In the genomic region with DNA sequence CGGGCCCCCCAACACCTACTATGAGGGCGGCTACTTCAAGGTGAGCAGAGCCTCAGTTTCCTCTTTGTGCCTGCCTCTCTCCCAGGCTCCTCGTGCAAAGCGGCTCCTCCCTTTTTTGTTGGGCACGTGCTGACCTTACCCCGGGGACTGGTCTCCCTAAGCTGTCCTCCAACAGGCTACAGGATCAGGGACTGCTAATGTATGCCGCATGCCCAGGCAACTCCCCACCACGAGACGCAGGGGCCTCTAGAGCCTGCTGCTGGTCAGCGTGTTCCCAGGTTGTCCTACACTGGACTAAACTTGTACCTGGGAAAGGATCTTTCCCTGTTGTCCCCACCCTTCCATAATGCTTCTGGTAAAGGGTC, we compare ENCODE assay signal across 8 mouse cellular contexts. TPM values are rescaled to one million over a fixed set of nuclear protein-coding genes. Genes with fewer than 3 reads are reported as not detected.
A peak's percentile ranks its signal among the peaks of the same experiment; 100 is the strongest.
DNase-seq lines count a peak whose midpoint lies in the region; ATAC-seq and TF ChIP-seq lines count a peak whose summit lies in the region.

No protein-coding gene starts in this region.

- no peak for ATAC-seq in embryonic facial prominence, embryonic 15.5 days (ENCODE audit: insufficient number of reproducible peaks, low FRiP score, low TSS enrichment, low read depth)
- ATAC-seq in intestine, postnatal 0 days: 0 out of 2 replicates have a peak, but pooled peaks have one; percentile 2
- ATAC-seq in midbrain, embryonic 11.5 days (ENCODE audit: low FRiP score): peak; percentile 6

- H3K9me3 ChIP-seq in heart, embryonic 10.5 days: no peaks in the 10 kb centered on the region
- H3K9me3 ChIP-seq in ES-Bruce4 (replicated peaks; ENCODE audit: control insufficient read depth, insufficient read depth, low read length, poor library complexity, severe bottlenecking): no peaks in the 10 kb centered on the region
- H3K9me3 ChIP-seq in embryonic facial prominence, embryonic 15.5 days (replicated peaks): no peaks in the 10 kb centered on the region
- no peaks in the 10 kb centered on the region for H3K9me3 ChIP-seq in intestine, postnatal 0 days (ENCODE audit: control insufficient read depth)
- H3K9me3 ChIP-seq in midbrain, embryonic 11.5 days (ENCODE audit: control insufficient read depth, low read length): no peaks in the 10 kb centered on the region

- H3K4me2 ChIP-seq in embryonic facial prominence, embryonic 15.5 days (replicated peaks): peak overlapping the region; percentile 88
- peak overlapping the region; percentile 86 for H3K4me2 ChIP-seq in intestine, postnatal 0 days (replicated peaks; ENCODE audit: low read depth)
- H3K4me2 ChIP-seq in midbrain, embryonic 11.5 days: peak overlapping the region; percentile 53

- under 1% methylated on average over 10 of the region's 10 CpGs for WGBS in heart, embryonic 10.5 days
- 0% methylated on average over 10 of the region's 10 CpGs for WGBS in embryonic facial prominence, embryonic 15.5 days
- WGBS in intestine, postnatal 0 days: 0% methylated on average over 10 of the region's 10 CpGs
- 0% methylated on average over 10 of the region's 10 CpGs for WGBS in midbrain, embryonic 11.5 days

- peak overlapping the region; percentile 90 for H3K27ac ChIP-seq in heart, embryonic 10.5 days
- peak overlapping the region; percentile 52 for H3K27ac ChIP-seq in ES-Bruce4 (ENCODE audit: insufficient read depth, low read length)
- peak overlapping the region; percentile 78 for H3K27ac ChIP-seq in embryonic facial prominence, embryonic 15.5 days (replicated peaks)
- H3K27ac ChIP-seq in intestine, postnatal 0 days (ENCODE audit: low read depth, low read length): peak overlapping the region; percentile 76
- H3K27ac ChIP-seq in midbrain, embryonic 11.5 days (ENCODE audit: low read depth, low read length): no peak overlapping the region; the same call in 1 of the 2 replicates

- H3K9ac ChIP-seq in ES-Bruce4 (ENCODE audit: low read depth, poor library complexity, severe bottlenecking): peak overlapping the region; percentile 83
- peak overlapping the region; percentile 77 for H3K9ac ChIP-seq in embryonic facial prominence, embryonic 15.5 days
- H3K9ac ChIP-seq in intestine, postnatal 0 days (ENCODE audit: low read depth, low read length): peak overlapping the region; percentile 82
- peak overlapping the region; percentile 78 for H3K9ac ChIP-seq in midbrain, embryonic 11.5 days (ENCODE audit: low read length)

- peak; percentile 84 for DNase-seq in heart, embryonic 10.5 days (ENCODE audit: low spot score)
- no peak for DNase-seq in heart, adult 8-10 months (ENCODE audit: low spot score)
- DNase-seq in midbrain, embryonic 11.5 days (ENCODE audit: low spot score, missing footprints): peak; percentile 90
- peak; percentile 36 to 61 for DNase-seq in thymus, postnatal 36 days
- DNase-seq in urinary bladder, postnatal 36 days (ENCODE audit: low spot score in 2 of 2): no peak

- H3K4me1 ChIP-seq in heart, embryonic 10.5 days: peaks cover 49% of the 10 kb centered on the region
- peaks cover 1% of the 10 kb centered on the region for H3K4me1 ChIP-seq in ES-Bruce4 (ENCODE audit: control insufficient read depth, insufficient read depth, low read length)
- peaks cover 21% of the 10 kb centered on the region for H3K4me1 ChIP-seq in embryonic facial prominence, embryonic 15.5 days
- no peaks in the 10 kb centered on the region; the same call in 1 of the 2 replicates for H3K4me1 ChIP-seq in intestine, postnatal 0 days (replicated peaks; ENCODE audit: control insufficient read depth, insufficient read depth, low read length)
- H3K4me1 ChIP-seq in midbrain, embryonic 11.5 days (ENCODE audit: control insufficient read depth, insufficient read depth, low read length): peaks cover 17% of the 10 kb centered on the region

- H3K4me3 ChIP-seq in heart, embryonic 10.5 days: peak overlapping the region; percentile 85
- peak overlapping the region; percentile 93 for H3K4me3 ChIP-seq in ES-Bruce4 (ENCODE audit: low read depth, low read length)
- H3K4me3 ChIP-seq in embryonic facial prominence, embryonic 15.5 days (replicated peaks): peak overlapping the region; percentile 83
- H3K4me3 ChIP-seq in intestine, postnatal 0 days (ENCODE audit: low read depth, low read length): peak overlapping the region; percentile 72
- H3K4me3 ChIP-seq in midbrain, embryonic 11.5 days (ENCODE audit: low read depth, low read length): peak overlapping the region; percentile 83

- peaks cover 38% of the 10 kb centered on the region for H3K36me3 ChIP-seq in heart, embryonic 10.5 days
- H3K36me3 ChIP-seq in ES-Bruce4 (ENCODE audit: control insufficient read depth, insufficient read depth, low read length, poor library complexity, severe bottlenecking): peaks cover 36% of the 10 kb centered on the region
- H3K36me3 ChIP-seq in embryonic facial prominence, embryonic 15.5 days: peaks cover 35% of the 10 kb centered on the region
- H3K36me3 ChIP-seq in intestine, postnatal 0 days (ENCODE audit: control insufficient read depth, insufficient read depth): peaks cover 33% of the 10 kb centered on the region
- peaks cover 22% of the 10 kb centered on the region for H3K36me3 ChIP-seq in midbrain, embryonic 11.5 days (ENCODE audit: control insufficient read depth, insufficient read depth, low read length)

- TF ChIP-seq CTCF in ES-Bruce4 (IDR thresholded peaks at IDR 0.05; ENCODE audit: low read depth, low read length): no peak
- no peak for TF ChIP-seq CTCF in intestine, postnatal 0 days (IDR thresholded peaks at IDR 0.05; ENCODE audit: low read depth)

- TF ChIP-seq POLR2A in ES-Bruce4 (IDR thresholded peaks at IDR 0.05; ENCODE audit: insufficient read depth, low read length): no peak

- no peak for TF ChIP-seq EP300 in ES-Bruce4 (IDR thresholded peaks at IDR 0.05; ENCODE audit: insufficient read depth, low read depth, low read length)

- no peaks in the 10 kb centered on the region; the same call in 1 of the 2 replicates for H3K27me3 ChIP-seq in heart, embryonic 10.5 days (ENCODE audit: insufficient read depth, poor library complexity, severe bottlenecking)
- no peaks in the 10 kb centered on the region for H3K27me3 ChIP-seq in ES-Bruce4 (ENCODE audit: control insufficient read depth, insufficient read depth, low read length, poor library complexity, severe bottlenecking)
- H3K27me3 ChIP-seq in embryonic facial prominence, embryonic 15.5 days: no peaks in the 10 kb centered on the region
- H3K27me3 ChIP-seq in intestine, postnatal 0 days (replicated peaks; ENCODE audit: control insufficient read depth, insufficient read depth, low read length): no peaks in the 10 kb centered on the region
- no peaks in the 10 kb centered on the region for H3K27me3 ChIP-seq in midbrain, embryonic 11.5 days (ENCODE audit: control insufficient read depth, insufficient read depth, low read length)

RNA-seq across cellular contexts. Expression of gene Cdc34, which starts 0.5 kb away (rescaled TPM):
- polyA plus RNA-seq in heart, embryonic 10.5 days (2016; fragmentation: Nextera tagmentation; extraction: Ambion mirVana): 188 and 215 TPM in 2 replicates
- total RNA-seq in heart, adult 8-10 months (2022): 100 to 1,000 TPM; 201 to 230 (median 213) TPM
- 299 and 319 TPM in 2 replicates for polyA plus RNA-seq in ES-Bruce4 (2011; ENCODE audit: insufficient read depth, insufficient read length, low read depth, missing spikeins)
- polyA plus RNA-seq in embryonic facial prominence, embryonic 15.5 days (2015; fragmentation: Nextera tagmentation; extraction: Ambion mirVana): 94.8 and 96.8 TPM in 2 replicates
- polyA plus RNA-seq in intestine, postnatal 0 days (2015; fragmentation: Nextera tagmentation; extraction: Ambion mirVana): 88.0 and 89.6 TPM in 2 replicates
- polyA plus RNA-seq in midbrain, embryonic 11.5 days (2014; fragmentation: Nextera tagmentation; extraction: Ambion mirVana): 149 and 178 TPM in 2 replicates

RNA-seq across cellular contexts. Expression of gene Gzmm, which starts 6.3 kb away (rescaled TPM):
- 0.46 and 0.54 TPM in 2 replicates for polyA plus RNA-seq in heart, embryonic 10.5 days (2016; fragmentation: Nextera tagmentation; extraction: Ambion mirVana)
- total RNA-seq in heart, adult 8-10 months (2022): 1 to 10 TPM; 7.6 to 9.0 (median 8.3) TPM
- polyA plus RNA-seq in ES-Bruce4 (2011; ENCODE audit: insufficient read depth, insufficient read length, low read depth, missing spikeins): 2.8 and 3.6 TPM in 2 replicates
- 0.89 and 1.5 TPM in 2 replicates for polyA plus RNA-seq in embryonic facial prominence, embryonic 15.5 days (2015; fragmentation: Nextera tagmentation; extraction: Ambion mirVana)
- polyA plus RNA-seq in intestine, postnatal 0 days (2015; fragmentation: Nextera tagmentation; extraction: Ambion mirVana): 0.16 and 0.26 TPM in 2 replicates
- 0.27 and 0.58 TPM in 2 replicates for polyA plus RNA-seq in midbrain, embryonic 11.5 days (2014; fragmentation: Nextera tagmentation; extraction: Ambion mirVana)

RNA-seq across cellular contexts. Expression of gene Tpgs1, which starts 13.4 kb away (rescaled TPM):
- polyA plus RNA-seq in heart, embryonic 10.5 days (2016; fragmentation: Nextera tagmentation; extraction: Ambion mirVana): 52.3 and 59.4 TPM in 2 replicates
- total RNA-seq in heart, adult 8-10 months (2022): 10 to 100 TPM; 14.5 to 20.0 (median 16.9) TPM
- 11.3 and 14.5 TPM in 2 replicates for polyA plus RNA-seq in ES-Bruce4 (2011; ENCODE audit: insufficient read depth, insufficient read length, low read depth, missing spikeins)
- 62.4 and 63.6 TPM in 2 replicates for polyA plus RNA-seq in embryonic facial prominence, embryonic 15.5 days (2015; fragmentation: Nextera tagmentation; extraction: Ambion mirVana)
- polyA plus RNA-seq in intestine, postnatal 0 days (2015; fragmentation: Nextera tagmentation; extraction: Ambion mirVana): 47.6 and 48.5 TPM in 2 replicates
- 65.5 and 69.6 TPM in 2 replicates for polyA plus RNA-seq in midbrain, embryonic 11.5 days (2014; fragmentation: Nextera tagmentation; extraction: Ambion mirVana)

RNA-seq across cellular contexts. Expression of gene Madcam1, which starts 18.2 kb away (rescaled TPM):
- polyA plus RNA-seq in heart, embryonic 10.5 days (2016; fragmentation: Nextera tagmentation; extraction: Ambion mirVana): 0.38 and 1.3 TPM in 2 replicates
- not detected for total RNA-seq in heart, adult 8-10 months (2022)
- polyA plus RNA-seq in ES-Bruce4 (2011; ENCODE audit: insufficient read depth, insufficient read length, low read depth, missing spikeins): 1.9 and 2.6 TPM in 2 replicates
- 8.4 and 9.1 TPM in 2 replicates for polyA plus RNA-seq in embryonic facial prominence, embryonic 15.5 days (2015; fragmentation: Nextera tagmentation; extraction: Ambion mirVana)
- polyA plus RNA-seq in intestine, postnatal 0 days (2015; fragmentation: Nextera tagmentation; extraction: Ambion mirVana): 15.6 and 16.9 TPM in 2 replicates
- 1.2 and 1.4 TPM in 2 replicates for polyA plus RNA-seq in midbrain, embryonic 11.5 days (2014; fragmentation: Nextera tagmentation; extraction: Ambion mirVana)

RNA-seq across cellular contexts. Expression of gene Bsg, which starts 21.8 kb away (rescaled TPM):
- polyA plus RNA-seq in heart, embryonic 10.5 days (2016; fragmentation: Nextera tagmentation; extraction: Ambion mirVana): 1,251 and 1,319 TPM in 2 replicates
- 1,000 to 10,000 TPM; 1,424 to 1,552 (median 1,533) TPM for total RNA-seq in heart, adult 8-10 months (2022)
- polyA plus RNA-seq in ES-Bruce4 (2011; ENCODE audit: insufficient read depth, insufficient read length, low read depth, missing spikeins): 445 and 449 TPM in 2 replicates
- polyA plus RNA-seq in embryonic facial prominence, embryonic 15.5 days (2015; fragmentation: Nextera tagmentation; extraction: Ambion mirVana): 837 and 902 TPM in 2 replicates
- 888 and 937 TPM in 2 replicates for polyA plus RNA-seq in intestine, postnatal 0 days (2015; fragmentation: Nextera tagmentation; extraction: Ambion mirVana)
- polyA plus RNA-seq in midbrain, embryonic 11.5 days (2014; fragmentation: Nextera tagmentation; extraction: Ambion mirVana): 576 and 580 TPM in 2 replicates

Comparison
In these comparisons a context has a peak if more than half of its experiments do, and no peak if none do; other contexts are left out.
1. DNase-seq: peak in heart, embryonic 10.5 days (single experiment), midbrain, embryonic 11.5 days (single experiment) and thymus, postnatal 36 days (2 of 2); none in heart, adult 8-10 months (single experiment) and urinary bladder, postnatal 36 days (0 of 2).
2. Peak in every context shown above with its lines, with median percentiles within 50 percentile points of each other: H3K4me3 ChIP-seq, H3K9ac ChIP-seq and H3K4me2 ChIP-seq.